Mouse (Mus musculus) intestine, embryonic 16.5 days (tissue): ENCODE results near the gene Mboat7. TPM values are rescaled to one million over a fixed set of nuclear protein-coding genes. Genes with fewer than 3 reads are reported as not detected.

ENCODE experiments used
- ATAC-seq: fragments of 200-750 bp; cut with Nextera tagmentation; 2 replicates; pipeline ENCODE4 v1.8.0; 2017; ENCODE audit warnings: moderate TSS enrichment, moderate library complexity
- H3K27ac ChIP-seq: fragments of 300-500 bp; sonication (generic); 2 replicates; pipeline ENCODE4 v1.5.1; 2014; ENCODE audit warnings: mild to moderate bottlenecking, low read length
- H3K27me3 ChIP-seq: fragments of 300-500 bp; sonication (generic); replicated peaks from 2 replicates; pipeline ENCODE4 v1.6.1; 2014; ENCODE audit warnings: low read length, control low read depth, mixed read lengths; ENCODE audit not compliant: control insufficient read depth, insufficient read depth
- H3K36me3 ChIP-seq: fragments of 300-500 bp; sonication (generic); 2 replicates; pipeline ENCODE4 v1.6.1; 2014; ENCODE audit warnings: low read length, control low read depth; ENCODE audit not compliant: control insufficient read depth, insufficient read depth
- H3K4me1 ChIP-seq: fragments of 300-500 bp; sonication (generic); 2 replicates; pipeline ENCODE4 v1.6.1; 2014; ENCODE audit warnings: low read length, control low read depth, mixed read lengths; ENCODE audit not compliant: control insufficient read depth, insufficient read depth
- H3K4me2 ChIP-seq: fragments of 300-500 bp; sonication (generic); 2 replicates; pipeline ENCODE4 v1.6.1; 2014; ENCODE audit warnings: low read depth, low read length, control low read depth
- H3K4me3 ChIP-seq: fragments of 300-500 bp; sonication (generic); 2 replicates; pipeline ENCODE4 v1.5.1; 2014; ENCODE audit warnings: mild to moderate bottlenecking, low read length
- H3K9ac ChIP-seq: fragments of 300-500 bp; sonication (generic); 2 replicates; pipeline ENCODE4 v1.6.1; 2014; ENCODE audit warnings: low read depth, low read length
- H3K9me3 ChIP-seq: fragments of 300-500 bp; sonication (generic); 2 replicates; pipeline ENCODE4 v1.6.1; 2016; ENCODE audit warnings: low read length, control low read depth; ENCODE audit not compliant: control insufficient read depth
- WGBS: fragments of 180-500 bp; shearing (Covaris S2); extraction: QIAGEN DNeasy Blood & Tissue Kit; methylation state at CpG from one replicate; pipeline ENCODE4 v1.1.7; 2014; 5-methylcytosine and 5-hydroxymethylcytosine counted together
- polyA plus RNA-seq: library from polyadenylated mRNA; unstranded; fragments of >200 nt; fragmentation: Nextera tagmentation; extraction: Ambion mirVana; gene quantifications from 2 replicates; pipeline ENCODE4 v1.2.1, GENCODE M21; 2015

Mboat7 gene
- polyA plus RNA-seq, 1 experiment from 2014 or later: 60.7 TPM

DNA sequence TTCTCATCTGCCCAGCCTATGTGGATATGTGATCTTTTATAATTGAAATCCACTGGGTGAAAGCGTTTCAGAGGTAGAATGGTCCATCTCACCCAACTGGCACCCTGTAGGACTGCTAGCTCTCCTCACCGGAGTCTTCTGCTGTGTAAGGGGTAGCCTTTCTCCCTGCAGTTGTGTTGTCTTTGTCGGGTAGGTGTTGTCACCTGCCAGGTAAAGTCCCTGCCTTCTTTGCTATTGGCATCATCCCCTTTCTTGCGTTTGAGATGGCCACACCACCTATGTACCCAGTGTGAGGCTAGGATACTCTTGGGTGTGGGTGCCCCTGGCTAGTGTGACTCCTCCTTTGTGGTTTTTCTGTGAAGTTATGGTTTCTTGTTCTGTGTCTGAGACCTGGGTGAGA lies 46.7 kb downstream of the Mboat7 start:
- H3K4me1 ChIP-seq: peaks cover 30% of the 10 kb centered on the region
- H3K27ac ChIP-seq: no peak overlapping the region
- H3K9me3 ChIP-seq: no peaks in the 10 kb centered on the region
- WGBS: 53% methylated on average over 4 of the region's 4 CpGs
- peaks cover 9% of the 10 kb centered on the region for H3K36me3 ChIP-seq
- peak overlapping the region; percentile 100 for H3K9ac ChIP-seq
- no peaks in the 10 kb centered on the region for H3K27me3 ChIP-seq
- no peak for ATAC-seq
- H3K4me3 ChIP-seq: peak overlapping the region; percentile 98
- peak overlapping the region; percentile 90 for H3K4me2 ChIP-seq

- no peaks in the 10 kb centered on the region for H3K27me3 ChIP-seq
- H3K4me3 ChIP-seq: peak overlapping the region; percentile 98
- peak overlapping the region; percentile 100 for H3K9ac ChIP-seq
- H3K27ac ChIP-seq: peak overlapping the region; percentile 98; the same call in 1 of the 2 replicates
- H3K4me1 ChIP-seq: peaks cover 30% of the 10 kb centered on the region
- H3K9me3 ChIP-seq: no peaks in the 10 kb centered on the region
- H3K4me2 ChIP-seq: peak overlapping the region; percentile 90
- peaks cover 4% of the 10 kb centered on the region for H3K36me3 ChIP-seq
- no peak for ATAC-seq
- 13% methylated on average over 9 of the region's 9 CpGs for WGBS
Observed at GRCm38 (mm10) chr7:3646188-3646587, 47.1 kb downstream of the Mboat7 start.

GRCm38 (mm10) chr7:3645488-3646025 lies 47.8 kb downstream of the Mboat7 start:
- H3K36me3 ChIP-seq: peaks cover 7% of the 10 kb centered on the region; the same call in 1 of the 2 replicates
- peak overlapping the region; percentile 98 for H3K27ac ChIP-seq
- peak overlapping the region; percentile 98 for H3K4me3 ChIP-seq
- H3K9ac ChIP-seq: peak overlapping the region; percentile 100
- H3K4me1 ChIP-seq: peaks cover 30% of the 10 kb centered on the region
- 0% methylated on average over 54 of the region's 58 CpGs for WGBS
- no peaks in the 10 kb centered on the region for H3K27me3 ChIP-seq
- ATAC-seq: peak; percentile 8
- H3K4me2 ChIP-seq: peak overlapping the region; percentile 90
- H3K9me3 ChIP-seq: no peaks in the 10 kb centered on the region

- Histone ChIP-seq H3K36me3 (peaks cover 9% of the 10 kb centered on the region), H3K4me2 (peak within 1 kb of the TSS; percentile 90), H3K27ac (peak within 1 kb of the TSS; percentile 98), H3K27me3 (no peaks in the 10 kb centered on the region), H3K4me3 (peak within 1 kb of the TSS; percentile 98), H3K9me3 (no peaks in the 10 kb centered on the region), H3K9ac (peak within 1 kb of the TSS; percentile 100), H3K4me1 (peaks cover 30% of the 10 kb centered on the region)
- under 1% methylated on average over 55 of the region's 58 CpGs for whole genome bisulfite sequencing
- peak; percentile 99 for ATAC-seq
Observed at GRCm38 (mm10) chr7:3644672-3645487, 48.4 kb downstream of the Mboat7 start, which contains the start of gene Cnot3. Gene Cnot3, plus strand, starts transcription at chr7:3645268.

- Histone ChIP-seq H3K27me3 (no peaks in the 10 kb centered on the region), H3K27ac (peak overlapping the region; percentile 54), H3K4me3 (peak overlapping the region; percentile 46), H3K9ac (0 out of 2 replicates have a peak overlapping the region, but pooled peaks have one; percentile 43), H3K4me1 (peaks cover 28% of the 10 kb centered on the region), H3K4me2 (peak overlapping the region; percentile 69), H3K9me3 (no peaks in the 10 kb centered on the region), H3K36me3 (peaks cover 15% of the 10 kb centered on the region)
- peak; percentile 0 for ATAC-seq
- under 1% methylated on average over 11 of the region's 11 CpGs for WGBS
Observed at GRCm38 (mm10) chr7:3644348-3644671, 49.0 kb downstream of the Mboat7 start.

GRCm38 (mm10) chr7:3643843-3644242 lies 49.5 kb downstream of the Mboat7 start:
- H3K36me3 ChIP-seq: peaks cover 16% of the 10 kb centered on the region
- peaks cover 28% of the 10 kb centered on the region for H3K4me1 ChIP-seq
- peak overlapping the region; percentile 54; the same call in 1 of the 2 replicates for H3K27ac ChIP-seq
- WGBS: 18% methylated on average over 9 of the region's 9 CpGs
- no peaks in the 10 kb centered on the region for H3K9me3 ChIP-seq
- peak overlapping the region; percentile 69 for H3K4me2 ChIP-seq
- peak overlapping the region; percentile 43 for H3K9ac ChIP-seq
- peak overlapping the region; percentile 46 for H3K4me3 ChIP-seq
- no peaks in the 10 kb centered on the region for H3K27me3 ChIP-seq
- no peak for ATAC-seq

DNA sequence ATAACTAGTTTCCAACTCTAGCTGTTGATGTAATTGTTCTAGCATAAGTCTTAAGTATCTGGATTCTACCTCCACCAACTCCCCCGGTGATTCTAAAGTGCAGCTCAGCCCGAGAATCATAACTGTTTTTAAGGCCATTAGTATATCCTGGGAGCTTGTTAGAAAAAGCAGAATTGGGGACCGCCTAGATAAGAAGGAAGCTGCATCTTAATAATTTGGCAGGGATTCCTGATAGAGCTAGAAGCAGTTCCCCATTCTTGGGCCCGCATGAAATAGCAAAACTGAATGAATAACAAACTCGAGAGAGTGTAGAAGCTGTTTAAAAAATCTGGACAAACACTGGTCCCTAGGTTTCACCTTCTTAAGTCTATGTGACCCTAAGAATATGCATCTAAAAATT lies 49.9 kb downstream of the Mboat7 start:
- 64% methylated on average over 5 of the region's 5 CpGs for WGBS
- peaks cover 18% of the 10 kb centered on the region for H3K36me3 ChIP-seq

GRCm38 (mm10) chr7:3630478-3630815 lies 62.9 kb downstream of the Mboat7 start:
- Histone ChIP-seq H3K9me3 (no peaks in the 10 kb centered on the region), H3K4me3 (peak overlapping the region; percentile 57), H3K27ac (no peak overlapping the region), H3K4me2 (peak overlapping the region; percentile 84), H3K4me1 (peaks cover 14% of the 10 kb centered on the region), H3K9ac (peak overlapping the region; percentile 74), H3K36me3 (no peaks in the 10 kb centered on the region), H3K27me3 (no peaks in the 10 kb centered on the region)
- WGBS: 50% methylated on average over 3 of the region's 3 CpGs
- peak; percentile 7 for ATAC-seq

More for the DNA sequence above, 49.9 kb downstream of the Mboat7 start:
- Histone ChIP-seq H3K4me2 (no peak overlapping the region), H3K27ac (no peak overlapping the region), H3K9ac (no peak overlapping the region), H3K4me1 (peaks cover 27% of the 10 kb centered on the region), H3K9me3 (no peaks in the 10 kb centered on the region), H3K27me3 (no peaks in the 10 kb centered on the region), H3K4me3 (no peak overlapping the region)
- no peak for ATAC-seq

- Histone ChIP-seq H3K27ac (peak within 1 kb of the TSS; percentile 53), H3K9me3 (no peaks in the 10 kb centered on the region), H3K4me1 (peaks cover 14% of the 10 kb centered on the region), H3K4me2 (peak within 1 kb of the TSS; percentile 96), H3K27me3 (no peaks in the 10 kb centered on the region), H3K9ac (peak within 1 kb of the TSS; percentile 74), H3K4me3 (peak within 1 kb of the TSS; percentile 57), H3K36me3 (no peaks in the 10 kb centered on the region)
- ATAC-seq: peak; percentile 94
- whole genome bisulfite sequencing: under 1% methylated on average over 47 of the region's 47 CpGs
Observed at GRCm38 (mm10) chr7:3629543-3630477, 63.5 kb downstream of the Mboat7 start, which contains the start of the genes Tfpt and Prpf31. Gene Tfpt, minus strand, starts transcription at chr7:3629929. Gene Prpf31, plus strand, starts transcription at chr7:3629985.
